Mouse (Mus musculus) myocyte (in vitro differentiated cells): ENCODE measurements at regions not wholly inside any gene's neighbourhood (a gene's known extent, or its start where the extent isn't known, plus 50 kb on each side); places are given as distances from the start of the nearest gene placed in this dataset.

Experiments used
- H3K27me3 ChIP-seq: one replicate; pipeline ENCODE4 v1.6.1; 2011; ENCODE audit not compliant: control insufficient read depth, insufficient read depth, insufficient read length
- H3K36me3 ChIP-seq: one replicate; pipeline ENCODE4 v1.6.1; 2011; ENCODE audit not compliant: control insufficient read depth, insufficient read depth
- H3K4me2 ChIP-seq: one replicate; pipeline ENCODE4 v1.6.1; 2011; ENCODE audit warnings: low read depth, control low read depth
- H3K4me3 ChIP-seq: one replicate; pipeline ENCODE4 v1.5.1; 2011; ENCODE audit warnings: mild to moderate bottlenecking, control low read depth, moderate library complexity
- H3K79me2 ChIP-seq: one replicate; pipeline ENCODE4 v1.6.1; 2011; ENCODE audit not compliant: control insufficient read depth, insufficient read depth
- H3ac ChIP-seq: one replicate; pipeline ENCODE4 v1.6.1; 2011; ENCODE audit not compliant: control insufficient read depth, insufficient read length
- CEBPB ChIP-seq: IDR thresholded peaks from 2 replicates; pipeline ENCODE4 v1.6.1; 2011; ENCODE audit warnings: mild to moderate bottlenecking, moderate library complexity; ENCODE audit not compliant: poor library complexity, insufficient read depth, severe bottlenecking
- E2F4 ChIP-seq: IDR thresholded peaks from one replicate; pipeline ENCODE4 v1.6.1; 2011; ENCODE audit warnings: mild to moderate bottlenecking, control low read depth, moderate library complexity; ENCODE audit not compliant: insufficient read depth
- MAX ChIP-seq: IDR thresholded peaks from one replicate; pipeline ENCODE4 v1.6.1; 2011; ENCODE audit warnings: low read depth, mild to moderate bottlenecking, control low read depth
- MYOD1 ChIP-seq, 3 experiments: IDR thresholded peaks; one replicate each; pipeline ENCODE4 v1.6.1; 2011; ENCODE audit warnings: control low read depth in 2 of 3, low read depth in 2 of 3, mild to moderate bottlenecking in 2 of 3, moderate library complexity in 1 of 3; ENCODE audit not compliant: insufficient read length in 2 of 3, control insufficient read depth in 1 of 3
- MYOG ChIP-seq, 3 experiments: IDR thresholded peaks; one replicate each; pipeline ENCODE4 v1.6.1; 2011; ENCODE audit warnings: control low read depth in 2 of 3, low read depth in 2 of 3, mild to moderate bottlenecking in 2 of 3; ENCODE audit not compliant: insufficient read length in 2 of 3, control insufficient read depth in 1 of 3, insufficient read depth in 1 of 3
- POLR2A ChIP-seq: IDR thresholded peaks from one replicate; pipeline ENCODE4 v1.6.1; 2011; ENCODE audit warnings: low read depth, mild to moderate bottlenecking, control low read depth, moderate library complexity; ENCODE audit not compliant: insufficient read length
- POLR2AphosphoS2 ChIP-seq: IDR thresholded peaks from one replicate; pipeline ENCODE4 v1.6.1; 2011; ENCODE audit warnings: low read depth, control low read depth; ENCODE audit not compliant: insufficient read length
- REST ChIP-seq: IDR thresholded peaks from one replicate; pipeline ENCODE4 v1.6.1; 2011; ENCODE audit warnings: mild to moderate bottlenecking, control low read depth, moderate library complexity; ENCODE audit not compliant: insufficient read depth, insufficient read length
- SRF ChIP-seq: IDR thresholded peaks from one replicate; pipeline ENCODE4 v1.6.1; 2011; ENCODE audit warnings: low read depth; ENCODE audit not compliant: control insufficient read depth, insufficient read length
- TCF12 ChIP-seq: IDR thresholded peaks from one replicate; pipeline ENCODE4 v1.6.1; 2011; ENCODE audit warnings: mild to moderate bottlenecking, control low read depth; ENCODE audit not compliant: poor library complexity, insufficient read depth, severe bottlenecking
- TCF3 ChIP-seq: IDR thresholded peaks from one replicate; pipeline ENCODE4 v1.6.1; 2011; ENCODE audit warnings: low read depth, control low read depth; ENCODE audit not compliant: insufficient read length
- USF1 ChIP-seq: IDR thresholded peaks from one replicate; pipeline ENCODE4 v1.6.1; 2011; ENCODE audit warnings: low read depth, mild to moderate bottlenecking, control low read depth, moderate library complexity

DNA sequence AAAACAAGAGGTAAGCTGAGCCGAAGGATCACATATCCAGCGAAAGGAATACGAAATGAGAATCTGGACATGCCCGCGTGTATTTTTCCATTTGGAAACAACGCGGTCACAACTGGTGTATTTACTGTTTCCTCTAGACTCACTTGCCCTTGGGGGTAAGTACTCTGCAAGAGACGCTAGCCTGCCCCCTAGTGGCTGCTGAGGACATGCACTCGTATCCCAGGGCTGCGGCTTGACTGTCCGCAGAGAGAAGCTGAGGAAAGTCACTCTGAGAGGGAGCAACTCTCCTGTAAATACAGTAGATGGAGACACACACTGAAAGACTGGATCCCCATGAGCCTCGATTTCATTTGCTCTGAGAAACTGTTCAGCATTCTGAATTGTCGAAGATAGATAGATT is 79.7 kb upstream of the Kif2a start:
- Histone ChIP-seq H3K36me3 (no peaks in the 10 kb centered on the region), H3K27me3 (peaks cover 5% of the 10 kb centered on the region), H3K4me2 (peak overlapping the region; percentile 56), H3K4me3 (no peak overlapping the region), H3ac (no peak overlapping the region), H3K79me2 (no peaks in the 10 kb centered on the region)
- TF ChIP-seq MYOG (IDR thresholded peaks at IDR 0.05; ENCODE audit: control insufficient read depth in 1 of 3, insufficient read depth in 1 of 3, insufficient read length in 2 of 3, low read depth in 2 of 3), result no peak
- TF ChIP-seq CEBPB, result no peak
- no peak for TF ChIP-seq POLR2AphosphoS2
- TF ChIP-seq E2F4, result no peak
- TF ChIP-seq SRF, result no peak
- no peak for TF ChIP-seq REST
- no peak for TF ChIP-seq POLR2A
- no peak for TF ChIP-seq TCF12
- TF ChIP-seq MAX, result no peak
- TF ChIP-seq TCF3, result no peak
- no peak for TF ChIP-seq USF1
- no peak for TF ChIP-seq MYOD1 (IDR thresholded peaks at IDR 0.05; ENCODE audit: control insufficient read depth in 1 of 3, insufficient read length in 2 of 3, low read depth in 2 of 3)

DNA sequence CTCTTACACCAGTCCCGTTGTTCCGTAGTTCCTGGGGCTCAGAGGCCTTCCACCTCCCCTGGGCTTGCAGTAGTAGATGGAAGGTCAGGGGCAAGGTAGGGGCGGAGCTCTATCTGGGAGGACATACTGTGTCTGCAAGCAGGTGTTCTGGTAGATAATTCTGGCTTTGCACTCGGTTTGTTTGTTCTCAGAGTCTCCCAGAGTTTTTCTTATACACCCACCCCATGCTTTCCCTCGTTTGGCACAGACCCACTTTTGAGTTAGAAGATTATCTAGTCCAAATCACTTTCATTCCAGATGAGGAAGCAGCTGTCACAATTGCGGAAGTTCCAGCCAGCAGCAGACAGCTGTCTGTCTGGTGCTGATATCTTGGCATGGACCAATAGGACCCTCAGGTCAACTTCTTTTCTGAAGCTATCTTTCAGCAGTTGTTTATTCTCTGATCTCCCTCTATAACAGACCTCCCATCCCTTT is 79.0 kb upstream of the Kif2a start:
- Histone ChIP-seq H3K27me3 (no peaks in the 10 kb centered on the region), H3K4me3 (no peak overlapping the region), H3ac (no peak overlapping the region), H3K79me2 (no peaks in the 10 kb centered on the region), H3K4me2 (peak overlapping the region; percentile 56), H3K36me3 (no peaks in the 10 kb centered on the region)
- TF ChIP-seq REST, result no peak
- no peak for TF ChIP-seq E2F4
- no peak for TF ChIP-seq MYOG (IDR thresholded peaks at IDR 0.05; ENCODE audit: control insufficient read depth in 1 of 3, insufficient read depth in 1 of 3, insufficient read length in 2 of 3, low read depth in 2 of 3)
- TF ChIP-seq CEBPB, result no peak
- no peak for TF ChIP-seq POLR2AphosphoS2
- TF ChIP-seq USF1, result no peak
- TF ChIP-seq SRF, result no peak
- no peak for TF ChIP-seq POLR2A
- no peak for TF ChIP-seq TCF3
- TF ChIP-seq TCF12, result no peak
- no peak for TF ChIP-seq MYOD1 (IDR thresholded peaks at IDR 0.05; ENCODE audit: control insufficient read depth in 1 of 3, insufficient read length in 2 of 3, low read depth in 2 of 3)
- no peak for TF ChIP-seq MAX

DNA sequence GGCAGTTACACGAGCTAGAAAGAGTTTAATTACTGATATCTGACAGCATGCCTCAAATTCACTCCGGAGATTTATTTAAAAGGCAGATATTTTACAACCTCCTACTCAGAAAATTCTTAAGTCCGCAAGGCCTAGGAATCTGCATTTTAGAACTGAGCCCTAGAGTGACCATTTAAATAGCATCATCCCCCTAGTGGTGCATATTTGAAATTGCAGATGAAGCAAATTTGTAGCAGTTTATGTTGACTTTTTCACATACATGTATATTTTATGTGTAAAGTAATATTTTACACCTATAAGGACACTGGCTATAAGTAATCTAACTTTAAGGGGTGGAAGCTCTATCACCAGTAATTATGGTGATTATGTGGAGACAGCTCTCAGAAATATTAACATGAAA is 78.2 kb upstream of the Kif2a start:
- H3ac ChIP-seq, result no peak overlapping the region
- H3K4me3 ChIP-seq, result no peak overlapping the region
- H3K4me2 ChIP-seq, result no peak overlapping the region
- H3K36me3 ChIP-seq, result no peaks in the 10 kb centered on the region
- no peak for TF ChIP-seq TCF3
- no peak for TF ChIP-seq E2F4
- no peak for TF ChIP-seq SRF
- no peak for TF ChIP-seq MAX
- no peaks in the 10 kb centered on the region for H3K79me2 ChIP-seq
- H3K27me3 ChIP-seq, result no peaks in the 10 kb centered on the region

GRCm38 (mm10) chr13:107097005-107097404 is 75.1 kb upstream of the Kif2a start:
- H3ac ChIP-seq, result no peak overlapping the region
- no peaks in the 10 kb centered on the region for H3K36me3 ChIP-seq
- H3K4me3 ChIP-seq, result no peak overlapping the region
- peak overlapping the region; percentile 25 for H3K4me2 ChIP-seq
- H3K27me3 ChIP-seq, result no peaks in the 10 kb centered on the region
- H3K79me2 ChIP-seq, result no peaks in the 10 kb centered on the region
- TF ChIP-seq POLR2A (no peak), CEBPB (no peak), E2F4 (no peak), USF1 (no peak), MYOD1 (IDR thresholded peaks at IDR 0.05; ENCODE audit: control insufficient read depth in 1 of 3, insufficient read length in 2 of 3, low read depth in 2 of 3) (peak in 2 of 3 experiments; percentile 70 to 80), REST (no peak), POLR2AphosphoS2 (no peak), MYOG (IDR thresholded peaks at IDR 0.05; ENCODE audit: control insufficient read depth in 1 of 3, insufficient read depth in 1 of 3, insufficient read length in 2 of 3, low read depth in 2 of 3) (peak in 2 of 3 experiments; percentile 79 to 81), TCF12 (peak; percentile 57), TCF3 (peak; percentile 30), SRF (no peak), MAX (no peak)
